Mouse (Mus musculus) heart, postnatal 14 days (tissue): ENCODE results near the gene Hoxa5. TPM values are rescaled to one million over a fixed set of nuclear protein-coding genes. Genes with fewer than 3 reads are reported as not detected.
A peak's percentile ranks its signal among the peaks of the same experiment; 100 is the strongest.

ENCODE experiments used
- DNase-seq, 2 experiments: peaks; one replicate each; pipeline ENCODE4 v3.0.0; 2021 to 2022
- intact Hi-C: fragments of 180-260 bp; cut with DNase I; formaldehyde crosslinking; loops from one replicate; pipeline ENCODE4 v1.15.1; 2025
- long read RNA-seq, 2 experiments: library from polyadenylated mRNA; stranded (forward); transcript quantifications; one replicate each; pipeline ENCODE4 v2.0.0; 2021
- total RNA-seq, 2 experiments: library from RNA; stranded (reverse); gene quantifications; 2 replicates each; pipeline ENCODE4 v1.2.3; 2021

Gene Hoxa5
- 1 to 10 TPM; 1.4 to 2.1 TPM for total RNA-seq
- long read RNA-seq, experiment 1, result 0 reads
- long read RNA-seq, experiment 2, partial matches to known transcripts, result 0 of 2 reads
- long read RNA-seq, experiment 2, other reads (novel, unspliced or antisense), result 0 of 2 reads

- peak; percentile 70 to 76 for DNase-seq
Measured at GRCm38 (mm10) chr6:52204050-52204752, at the start of gene Hoxa5. Gene Hoxa5 (minus strand): TSS chr6:52204587.

GRCm38 (mm10) chr6:52253511-52254500, 49.4 kb upstream of the Hoxa5 start:
- intact Hi-C loops, result no loop called here
- DNase-seq, result no peak

More at GRCm38 (mm10) chr6:52204050-52204752, at the start of gene Hoxa5:
- intact Hi-C loops, result no loop called here

GRCm38 (mm10) chr6:52252775-52253376, 48.5 kb upstream of the Hoxa5 start:
- DNase-seq, result no peak
- intact Hi-C loops, result no loop called here

- DNase-seq, result no peak
- intact Hi-C loops, result no loop called here
Measured at GRCm38 (mm10) chr6:52252016-52252774, 47.8 kb upstream of the Hoxa5 start.

- no peak for DNase-seq
- intact Hi-C loops, result no loop called here
Measured at GRCm38 (mm10) chr6:52251177-52251879, 46.9 kb upstream of the Hoxa5 start.

GRCm38 (mm10) chr6:52249826-52250225, 45.4 kb upstream of the Hoxa5 start:
- intact Hi-C loops, result no loop called here
- no peak for DNase-seq

GRCm38 (mm10) chr6:52249415-52249738, 45.0 kb upstream of the Hoxa5 start:
- no peak for DNase-seq
- intact Hi-C loops, result no loop called here

GRCm38 (mm10) chr6:52248638-52249414, 44.4 kb upstream of the Hoxa5 start:
- no peak for DNase-seq
- intact Hi-C loops, result no loop called here

- intact Hi-C loops, result no loop called here
- no peak for DNase-seq
Measured at GRCm38 (mm10) chr6:52247766-52248637, 43.6 kb upstream of the Hoxa5 start.

- intact Hi-C loops, result no loop called here
- DNase-seq, result no peak
Measured at GRCm38 (mm10) chr6:52246916-52247315, 42.5 kb upstream of the Hoxa5 start.

GRCm38 (mm10) chr6:52246403-52246803, 42.0 kb upstream of the Hoxa5 start:
- no peak for DNase-seq
- intact Hi-C loops, result no loop called here

GRCm38 (mm10) chr6:52245757-52246142, 41.4 kb upstream of the Hoxa5 start, which contains the start of gene Hoxa11:
Gene Hoxa11 (minus strand): TSS chr6:52245810.
- intact Hi-C loops, result no loop called here
- no peak for DNase-seq

- no peak for DNase-seq
- intact Hi-C loops, result no loop called here
Measured at GRCm38 (mm10) chr6:52245040-52245756, 40.8 kb upstream of the Hoxa5 start.

- no peak for DNase-seq
- intact Hi-C loops, result no loop called here
Measured at GRCm38 (mm10) chr6:52244471-52245039, 40.2 kb upstream of the Hoxa5 start.

GRCm38 (mm10) chr6:52243681-52244121, 39.3 kb upstream of the Hoxa5 start:
- no peak for DNase-seq
- intact Hi-C loops, result no loop called here

- intact Hi-C loops, result no loop called here
- peak in 1 of 2 experiments; percentile 0 for DNase-seq
Measured at GRCm38 (mm10) chr6:52242801-52243332, 38.5 kb upstream of the Hoxa5 start.
